Mouse (Mus musculus) embryo, embryonic 11.5 days (tissue): ENCODE measurements at regions not wholly inside any gene's neighbourhood (a gene's known extent, or its start where the extent isn't known, plus 50 kb on each side); places are given as distances from the start of the nearest gene placed in this dataset.
A peak's percentile ranks its signal among the peaks of the same experiment; 100 is the strongest.

Experiments used
- DNase-seq: peaks from one replicate; pipeline ENCODE4 v3.0.0-alpha.2; 2012; ENCODE audit warnings: low read depth, low spot score

- no peak for DNase-seq
Observed at GRCm38 (mm10) chr8:118028061-118028850, 226.5 kb upstream of the Mphosph6 start.

GRCm38 (mm10) chr8:118023451-118023850 is 221.7 kb upstream of the Mphosph6 start:
- DNase-seq: no peak

- no peak for DNase-seq
Observed at GRCm38 (mm10) chr8:118021978-118022377, 220.2 kb upstream of the Mphosph6 start.

GRCm38 (mm10) chr8:118017261-118017660 is 215.5 kb upstream of the Mphosph6 start:
- no peak for DNase-seq

GRCm38 (mm10) chr8:118005186-118005585 is 203.4 kb upstream of the Mphosph6 start:
- DNase-seq: no peak

- peak; percentile 41 for DNase-seq
Observed at GRCm38 (mm10) chr8:118004391-118004851, 202.7 kb upstream of the Mphosph6 start.

- DNase-seq: no peak
Observed at GRCm38 (mm10) chr8:118001138-118001537, 199.4 kb upstream of the Mphosph6 start.

GRCm38 (mm10) chr8:117991826-117992225 is 190.1 kb upstream of the Mphosph6 start:
- DNase-seq: no peak

GRCm38 (mm10) chr8:117988781-117989180 is 187.0 kb upstream of the Mphosph6 start:
- no peak for DNase-seq

GRCm38 (mm10) chr8:117968306-117968705 is 166.6 kb upstream of the Mphosph6 start:
- DNase-seq: no peak

GRCm38 (mm10) chr8:117966556-117966955 is 164.8 kb upstream of the Mphosph6 start:
- DNase-seq: no peak

GRCm38 (mm10) chr8:117963426-117963825 is 161.7 kb upstream of the Mphosph6 start:
- no peak for DNase-seq

GRCm38 (mm10) chr8:117962666-117963065 is 160.9 kb upstream of the Mphosph6 start:
- no peak for DNase-seq

GRCm38 (mm10) chr8:117959501-117959900 is 157.8 kb upstream of the Mphosph6 start:
- DNase-seq: no peak

GRCm38 (mm10) chr8:117958914-117959313 is 157.2 kb upstream of the Mphosph6 start:
- no peak for DNase-seq

- DNase-seq: no peak
Observed at GRCm38 (mm10) chr8:117951656-117952055, 149.9 kb upstream of the Mphosph6 start.

- DNase-seq: no peak
Observed at GRCm38 (mm10) chr8:117946540-117946939, 144.8 kb upstream of the Mphosph6 start.

GRCm38 (mm10) chr8:117934566-117935094 is 132.9 kb upstream of the Mphosph6 start:
- no peak for DNase-seq

GRCm38 (mm10) chr8:117930687-117931086 is 128.9 kb upstream of the Mphosph6 start:
- peak; percentile 43 for DNase-seq

GRCm38 (mm10) chr8:117929606-117930005 is 127.9 kb upstream of the Mphosph6 start:
- DNase-seq: no peak

- DNase-seq: no peak
Observed at GRCm38 (mm10) chr8:117923296-117923695, 121.6 kb upstream of the Mphosph6 start.

- no peak for DNase-seq
Observed at GRCm38 (mm10) chr8:117903052-117903451, 101.3 kb upstream of the Mphosph6 start.

GRCm38 (mm10) chr8:117899892-117900291 is 98.1 kb upstream of the Mphosph6 start:
- no peak for DNase-seq
